In genomic region chr3:50979592-50979991, GRCm38 (mm10) we compare ENCODE assay signal across 19 mouse cellular contexts.
DNase-seq lines count a peak whose midpoint lies in the region; ATAC-seq and TF ChIP-seq lines count a peak whose summit lies in the region.
"Had no signal": no experiment of that assay in that cellular context is flagged by ENCODE, and none has a peak within 500 bp of the region (broad histone marks: within the 10 kb centered on the region; RNA-seq: fewer than 3 reads in every experiment).

No protein-coding gene starts in this region.

- WGBS in kidney, postnatal 0 days: 73% methylated on average over 3 of the region's 3 CpGs

- no peak overlapping the region for H3K27ac ChIP-seq in kidney, postnatal 0 days
- H3K27ac ChIP-seq: forebrain, embryonic 10.5 days; hindbrain, embryonic 13.5 days; intestine, embryonic 15.5 days; limb, embryonic 15.5 days; midbrain, embryonic 12.5 days had no signal

- H3K4me3 ChIP-seq in kidney, postnatal 0 days (replicated peaks; ENCODE audit: low read depth, low read length): no peak overlapping the region
- H3K4me3 ChIP-seq: forebrain, embryonic 10.5 days; heart, embryonic 12.5 days; hindbrain, embryonic 13.5 days; intestine, embryonic 15.5 days; limb, embryonic 15.5 days; midbrain, embryonic 12.5 days; myocyte had no signal

- H3K9me3 ChIP-seq in kidney, postnatal 0 days (replicated peaks; ENCODE audit: low read length): no peaks in the 10 kb centered on the region
- H3K9me3 ChIP-seq: forebrain, embryonic 10.5 days; heart, embryonic 12.5 days; hindbrain, embryonic 13.5 days; intestine, embryonic 15.5 days; limb, embryonic 15.5 days; midbrain, embryonic 12.5 days had no signal

- no peaks in the 10 kb centered on the region for H3K36me3 ChIP-seq in kidney, postnatal 0 days (ENCODE audit: insufficient read depth, low read length)
- H3K36me3 ChIP-seq: forebrain, embryonic 10.5 days; heart, embryonic 12.5 days; hindbrain, embryonic 13.5 days; intestine, embryonic 15.5 days; limb, embryonic 15.5 days; midbrain, embryonic 12.5 days had no signal

- no peak for DNase-seq in kidney, postnatal 0 days (ENCODE audit: low spot score)
- no peak for DNase-seq in kidney, postnatal 10 days
- peak; percentile 32 for DNase-seq in lung, postnatal 36 days
- DNase-seq in lung, postnatal 4 days: no peak
- DNase-seq in A20 (ENCODE audit: low read depth, low spot score) (peak; percentile 3), ES-CJ7 (ENCODE audit: low read depth, low spot score) (peak; percentile 21)
- no peak for DNase-seq in adrenal gland, postnatal 10 days
- DNase-seq: cerebellum, adult 9-11 months; heart, postnatal 14 days; kidney, adult 9 months; kidney, postnatal 4 days had no signal

- ATAC-seq in kidney, postnatal 0 days (replicated peaks; ENCODE audit: low FRiP score, low read depth): no peak
- ATAC-seq: CD4-positive, CD25-positive, alpha-beta regulatory T cell, adult 4 months; intestine, embryonic 15.5 days had no signal

- peaks cover 11% of the 10 kb centered on the region; the same call in 1 of the 2 replicates for H3K4me1 ChIP-seq in kidney, postnatal 0 days (replicated peaks; ENCODE audit: insufficient read depth, low read length)

- no peaks in the 10 kb centered on the region for H3K27me3 ChIP-seq in kidney, postnatal 0 days (ENCODE audit: insufficient read depth, low read length)
- H3K27me3 ChIP-seq: heart, embryonic 12.5 days; hindbrain, embryonic 13.5 days; intestine, embryonic 15.5 days; limb, embryonic 15.5 days; midbrain, embryonic 12.5 days had no signal

- H3K4me2 ChIP-seq in kidney, postnatal 0 days (ENCODE audit: low read length): no peak overlapping the region
- H3K4me2 ChIP-seq: heart, embryonic 12.5 days; hindbrain, embryonic 13.5 days; intestine, embryonic 15.5 days; limb, embryonic 15.5 days; midbrain, embryonic 12.5 days had no signal

- peak; percentile 40; the same call in 1 of the 2 replicates for TF ChIP-seq CTCF in kidney, postnatal 0 days (IDR thresholded peaks at IDR 0.05; ENCODE audit: low read depth)

- no peak overlapping the region for H3K9ac ChIP-seq in kidney, postnatal 0 days (ENCODE audit: low read depth, low read length)
- H3K9ac ChIP-seq: heart, embryonic 12.5 days; hindbrain, embryonic 13.5 days; intestine, embryonic 15.5 days; limb, embryonic 15.5 days; midbrain, embryonic 12.5 days had no signal

Comparison
In these comparisons a context has a peak if more than half of its experiments do, and no peak if none do; other contexts are left out.
1. DNase-seq: peak in lung, postnatal 36 days (single experiment), A20 (single experiment) and ES-CJ7 (single experiment); none in kidney, postnatal 0 days (single experiment), kidney, postnatal 10 days (single experiment), lung, postnatal 4 days (0 of 2) and adrenal gland, postnatal 10 days (single experiment).